Mouse (Mus musculus): ENCODE results near the gene Crybg2.

GRCm38 (mm10) chr4:134136280-134136926 lies 75.8 kb downstream of the Crybg2 start:
- TF ChIP-seq CTCF (IDR thresholded peaks at IDR 0.05; ENCODE audit: control insufficient read depth, insufficient read depth, insufficient read length), result no peak
- no peak for TF ChIP-seq MYOD1 (IDR thresholded peaks at IDR 0.05; ENCODE audit: control insufficient read depth, insufficient read length, low read depth)
- TF ChIP-seq MYOG (IDR thresholded peaks at IDR 0.05; ENCODE audit: control insufficient read depth, extremely low read depth, insufficient read length), result no peak
